Mouse (Mus musculus): ENCODE results near the gene Mb.

- peak; percentile 92 for TF ChIP-seq CTCF (IDR thresholded peaks at IDR 0.05; ENCODE audit: low read depth, low read length)
- no peak for TF ChIP-seq POLR2A (IDR thresholded peaks at IDR 0.05; ENCODE audit: extremely low read depth, insufficient read depth, low read length)
Measured at GRCm38 (mm10) chr15:77003868-77004215, 46.6 kb downstream of the Mb start.

All from liver, adult 2 months (tissue).